In the genomic region with DNA sequence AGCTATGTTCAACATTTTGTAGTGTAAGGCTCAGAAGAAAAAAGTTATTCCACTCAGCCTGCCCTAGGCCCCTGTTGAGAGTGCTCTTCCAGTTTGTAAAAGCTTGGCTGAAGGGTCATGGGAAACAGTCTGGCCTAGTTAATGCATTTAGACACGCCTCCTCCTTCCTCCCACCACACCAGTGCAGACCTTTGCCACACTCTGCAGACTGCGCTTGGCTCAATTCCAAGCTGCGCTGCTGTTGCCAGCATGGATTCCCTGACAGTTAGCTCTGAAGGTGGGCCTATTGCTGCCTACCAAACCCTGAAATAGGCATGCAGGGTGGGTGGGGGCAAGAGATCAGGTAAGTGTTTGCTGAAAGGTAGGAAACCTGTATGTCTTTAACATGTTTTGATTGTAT, we compare ENCODE assay signal across 9 mouse cellular contexts. TPM values are rescaled to one million over a fixed set of nuclear protein-coding genes. Genes with fewer than 3 reads are reported as not detected.
DNase-seq lines count a peak whose midpoint lies in the region; ATAC-seq and TF ChIP-seq lines count a peak whose summit lies in the region.
"Had no signal": no experiment of that assay in that cellular context is flagged by ENCODE, and none has a peak within 500 bp of the region (broad histone marks: within the 10 kb centered on the region; RNA-seq: fewer than 3 reads in every experiment).

No protein-coding gene starts in this region.

- DNase-seq in layer of hippocampus, adult 2 months (ENCODE audit: low spot score in 2 of 2), result no peak
- no peak for DNase-seq in layer of hippocampus, postnatal 10 days (ENCODE audit: low spot score in 2 of 2)
- peak; percentile 28 for DNase-seq in brain, adult 2 months (ENCODE audit: low read depth, low spot score)
- DNase-seq in hindbrain, embryonic 10.5 days (ENCODE audit: low spot score), result peak; percentile 18
- no peak for DNase-seq in spleen, adult 18-20 months
- DNase-seq in cerebellum, adult 9-10 months, result no peak
- DNase-seq in right cerebral cortex, postnatal 10 days (ENCODE audit: low spot score in 2 of 2), result no peak

- no peak overlapping the region for H3K4me2 ChIP-seq in midbrain, embryonic 12.5 days (replicated peaks)

- peak; percentile 83 for ATAC-seq in midbrain, embryonic 12.5 days (ENCODE audit: low FRiP score, low read depth)

- no peaks in the 10 kb centered on the region for H3K9me3 ChIP-seq in hindbrain, embryonic 10.5 days
- H3K9me3 ChIP-seq in midbrain, embryonic 12.5 days, result no peaks in the 10 kb centered on the region
- H3K9me3 ChIP-seq: G1E had no signal

- no peak for TF ChIP-seq CTCF in layer of hippocampus, adult 2 months (conservative IDR thresholded peaks at IDR 0.05)

- H3K27me3 ChIP-seq in hindbrain, embryonic 10.5 days (ENCODE audit: insufficient read depth, poor library complexity, severe bottlenecking), result no peaks in the 10 kb centered on the region
- no peaks in the 10 kb centered on the region for H3K27me3 ChIP-seq in midbrain, embryonic 12.5 days

- WGBS in hindbrain, embryonic 10.5 days, result 54% methylated on average over 3 of the region's 3 CpGs
- 43% methylated on average over 3 of the region's 3 CpGs for WGBS in midbrain, embryonic 12.5 days

- H3K9ac ChIP-seq in midbrain, embryonic 12.5 days (replicated peaks), result no peak overlapping the region

- peaks cover 27% of the 10 kb centered on the region for H3K4me1 ChIP-seq in hindbrain, embryonic 10.5 days (replicated peaks)
- peaks cover 16% of the 10 kb centered on the region for H3K4me1 ChIP-seq in midbrain, embryonic 12.5 days

- no peak overlapping the region for H3K4me3 ChIP-seq in layer of hippocampus, adult 2 months
- H3K4me3 ChIP-seq in hindbrain, embryonic 10.5 days, result no peak overlapping the region
- no peak overlapping the region for H3K4me3 ChIP-seq in midbrain, embryonic 12.5 days

- H3K36me3 ChIP-seq in hindbrain, embryonic 10.5 days, result no peaks in the 10 kb centered on the region
- H3K36me3 ChIP-seq in midbrain, embryonic 12.5 days, result no peaks in the 10 kb centered on the region

- 0 out of 2 replicates have a peak overlapping the region, but pooled peaks have one; percentile 3 for H3K27ac ChIP-seq in layer of hippocampus, adult 2 months
- H3K27ac ChIP-seq in hindbrain, embryonic 10.5 days, result peak overlapping the region; percentile 84; the same call in 1 of the 2 replicates
- peak overlapping the region; percentile 77; the same call in 1 of the 2 replicates for H3K27ac ChIP-seq in midbrain, embryonic 12.5 days (replicated peaks)

RNA-seq across cellular contexts. Expression of a gene that starts 9.3 kb away (rescaled TPM):
- total RNA-seq in layer of hippocampus, adult 2 months (2021), result 10 to 100 TPM; 24.7 to 26.5 TPM
- 10 to 100 TPM; 23.7 to 28.4 TPM for total RNA-seq in layer of hippocampus, postnatal 10 days (2021)
- polyA plus RNA-seq in hindbrain, embryonic 10.5 days (2016; fragmentation: Nextera tagmentation; extraction: Ambion mirVana), result 24.4 and 25.0 TPM in 2 replicates
- 19.4 and 19.7 TPM in 2 replicates for polyA plus RNA-seq in midbrain, embryonic 12.5 days (2016; fragmentation: Nextera tagmentation; extraction: Ambion mirVana)

Comparison
In these comparisons a context has a peak if more than half of its experiments do, and no peak if none do; other contexts are left out.
1. DNase-seq: peak in brain, adult 2 months (single experiment) and hindbrain, embryonic 10.5 days (single experiment); none in layer of hippocampus, adult 2 months (0 of 2), layer of hippocampus, postnatal 10 days (0 of 2), spleen, adult 18-20 months (0 of 2), cerebellum, adult 9-10 months (single experiment) and right cerebral cortex, postnatal 10 days (0 of 2).
2. H3K27ac ChIP-seq: peak in every context shown above with its lines; median percentile 84 in hindbrain, embryonic 10.5 days; 77 in midbrain, embryonic 12.5 days; 3 in layer of hippocampus, adult 2 months.